Mouse (Mus musculus) testis, adult 2 months (tissue): Measurements from ENCODE around the gene Ube2l3.

Experiments used
- CTCF ChIP-seq: fragments of 200-500 bp; IDR thresholded peaks from 2 replicates; pipeline ENCODE4 v1.5.1; 2012; ENCODE audit warnings: low read depth, mild to moderate bottlenecking, inconsistent platforms, low read length, moderate library complexity; ENCODE audit not compliant: control insufficient read depth, insufficient read depth, insufficient replicate concordance
- POLR2A ChIP-seq: fragments of 200-500 bp; IDR thresholded peaks from 2 replicates; pipeline ENCODE4 v1.6.1; 2012; ENCODE audit warnings: low read depth, mild to moderate bottlenecking, inconsistent platforms, low read length, moderate library complexity; ENCODE audit not compliant: control insufficient read depth

DNA sequence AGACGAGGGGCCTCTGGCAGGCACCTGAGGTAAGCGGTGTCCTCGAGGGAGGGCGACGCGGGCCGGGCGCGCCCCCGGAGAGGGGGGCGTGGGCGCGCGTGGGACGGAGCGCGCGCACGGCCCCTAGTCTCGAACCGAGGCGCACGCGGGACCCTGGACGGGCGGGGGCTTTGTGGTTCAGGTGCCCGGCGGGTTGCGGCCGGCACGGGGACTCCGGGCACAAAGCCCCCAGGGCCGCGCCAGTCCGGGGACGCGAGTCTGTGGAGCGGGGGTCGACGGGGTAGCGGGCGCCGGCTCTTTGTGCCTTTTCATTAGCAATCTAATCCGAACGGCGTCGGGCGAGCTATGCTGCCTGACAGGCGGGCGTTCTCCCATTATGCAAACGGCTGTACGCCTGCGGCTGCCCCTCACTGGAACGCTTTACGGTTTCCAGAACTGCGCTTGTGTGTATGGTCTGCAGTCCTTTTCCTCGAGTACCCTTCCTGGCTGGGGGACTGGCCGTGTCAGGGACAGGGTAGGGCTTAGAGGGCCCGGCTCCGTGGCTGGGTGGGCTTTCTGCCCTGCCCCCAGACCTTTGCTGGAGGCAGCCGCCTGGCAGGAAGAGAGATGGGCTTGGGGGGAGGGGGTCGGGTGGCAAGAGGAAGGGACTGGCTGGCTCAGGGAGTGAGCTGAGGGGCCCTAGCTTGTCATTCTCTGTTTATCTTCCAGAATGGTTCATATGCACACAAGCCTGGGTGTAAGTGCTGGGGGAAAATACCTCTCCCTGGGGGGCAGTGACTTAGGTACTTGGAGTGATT lies 31.5 kb upstream of the Ube2l3 start:
- TF ChIP-seq CTCF: no peak
- TF ChIP-seq POLR2A: no peak
